Mouse (Mus musculus) cerebral cortex, adult 2 months (tissue): ENCODE measurements around the gene Cpeb3.

Experiments used
- WGBS: fragments of 180-500 bp; shearing (Covaris S2); methylation state at CpG from one replicate; pipeline ENCODE4 v1.1.7; 2018; 5-methylcytosine and 5-hydroxymethylcytosine counted together

Cpeb3 gene

DNA sequence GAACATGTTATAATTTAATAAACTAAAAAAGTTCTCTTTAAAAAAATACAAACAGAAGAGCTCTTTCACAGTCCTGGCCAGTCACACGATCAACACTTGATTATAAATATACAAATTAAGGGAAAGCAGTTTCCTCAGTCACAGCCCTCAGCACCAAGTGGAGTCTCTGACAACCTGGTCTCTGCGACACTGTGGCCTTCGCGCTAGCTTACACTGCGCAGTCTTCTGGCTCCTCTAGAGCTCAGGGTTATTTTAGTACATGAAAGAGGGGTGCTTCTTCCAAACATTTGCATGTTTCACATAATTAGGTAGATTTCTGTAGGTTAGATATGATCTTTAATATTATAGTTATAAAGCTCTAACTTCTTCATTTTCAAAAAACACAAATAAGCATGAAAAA lies 186.3 kb downstream of the Cpeb3 start:
- 71% methylated on average over 5 of the region's 5 CpGs for WGBS

DNA sequence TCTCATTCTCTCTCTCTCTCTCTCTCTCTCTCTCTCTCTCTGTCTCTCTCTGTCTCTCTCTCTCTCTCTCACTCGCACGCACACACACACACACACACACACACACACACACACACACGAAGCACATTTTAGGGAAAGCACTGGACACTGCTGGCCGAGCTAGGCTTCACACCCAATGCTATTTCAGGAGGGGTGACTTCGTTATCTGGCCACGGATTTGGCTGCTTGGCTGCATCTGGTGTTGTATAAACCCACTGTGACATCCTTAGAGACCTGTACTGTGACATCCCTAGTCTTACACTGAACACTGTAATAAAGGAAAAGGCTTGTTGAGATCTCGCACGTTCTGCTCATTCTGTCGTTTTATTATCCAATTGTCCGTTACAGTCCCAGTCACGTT lies 187.4 kb downstream of the Cpeb3 start:
- WGBS, result 53% methylated on average over 11 of the region's 11 CpGs

DNA sequence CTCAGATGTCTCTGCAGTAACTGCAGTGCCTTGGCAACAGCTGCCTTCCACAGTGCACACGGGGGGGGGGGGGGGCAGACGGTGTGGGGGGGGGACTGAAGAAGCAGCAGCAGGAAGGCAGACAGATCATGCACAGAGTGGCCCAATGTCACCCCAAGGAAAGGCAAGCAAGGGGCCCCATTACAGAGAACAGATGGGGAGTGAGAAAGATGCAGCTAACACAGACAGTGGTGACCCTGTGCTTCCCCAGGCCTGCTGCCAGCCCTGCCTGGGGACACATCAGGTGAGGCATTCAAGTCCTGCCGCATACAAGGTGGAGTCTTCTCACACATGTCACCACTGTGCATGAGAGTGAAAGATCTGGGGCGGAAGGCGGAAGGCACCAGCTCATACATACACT lies 187.9 kb downstream of the Cpeb3 start:
- 24% methylated on average over 5 of the region's 5 CpGs for WGBS

DNA sequence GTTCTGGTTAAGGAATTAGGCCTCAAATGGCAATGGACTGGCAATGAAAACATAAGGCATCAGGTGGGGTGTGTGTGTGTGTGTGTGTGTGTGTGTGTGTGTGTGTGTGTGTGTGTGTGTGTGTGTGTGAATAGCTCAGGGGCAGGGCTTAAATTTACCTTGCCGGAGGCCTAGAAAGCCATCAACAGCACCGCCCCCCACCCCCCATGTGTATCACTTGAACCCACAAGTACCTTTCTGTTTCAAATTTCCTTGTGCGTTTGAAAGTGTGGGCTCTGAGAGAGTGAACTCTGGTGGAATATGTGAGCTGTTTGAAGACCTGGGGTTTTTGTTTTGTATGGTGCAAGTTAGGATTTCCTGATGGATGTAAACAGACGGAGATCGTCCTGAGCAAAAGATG lies 189.5 kb downstream of the Cpeb3 start:
- WGBS, result 63% methylated on average over 5 of the region's 5 CpGs

DNA sequence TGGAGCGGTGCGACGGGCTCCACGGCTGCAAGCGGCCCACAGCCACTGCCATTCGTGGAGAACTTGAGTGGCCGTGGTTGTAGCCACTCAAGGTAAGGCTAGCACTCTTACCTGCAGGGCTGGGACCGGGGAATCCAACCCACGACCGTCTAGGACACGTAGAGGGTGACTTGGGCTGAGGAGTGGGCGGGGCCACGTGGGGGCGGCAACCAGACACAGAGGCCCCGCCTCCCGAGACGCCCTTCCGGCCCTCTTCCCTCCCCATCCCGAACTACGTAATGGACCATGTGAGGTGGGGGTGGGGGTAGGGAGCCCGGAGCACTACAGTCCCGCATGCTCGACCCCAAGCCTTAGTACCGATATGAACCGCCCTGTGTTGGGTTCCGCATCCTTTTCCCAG lies 190.0 kb downstream of the Cpeb3 start:
- WGBS, result 15% methylated on average over 26 of the region's 26 CpGs

DNA sequence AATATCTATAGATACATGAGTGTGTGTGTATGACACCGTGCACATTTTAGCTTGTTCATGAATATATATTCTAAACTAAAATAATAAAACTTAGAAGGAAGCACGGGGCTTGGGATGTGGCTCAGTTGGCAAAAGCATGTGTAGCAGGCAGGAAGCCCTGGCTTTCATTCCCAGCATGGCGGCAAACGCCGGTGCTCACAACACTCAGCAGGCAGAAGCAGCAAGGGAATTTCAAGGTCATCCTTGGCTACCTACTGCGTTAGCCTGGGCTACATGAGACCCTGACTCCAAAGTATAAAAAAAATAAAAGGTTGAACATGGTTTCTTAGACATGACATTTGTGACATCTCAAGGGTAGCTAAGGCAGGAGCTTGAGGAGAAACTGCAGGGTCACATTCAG lies 191.5 kb downstream of the Cpeb3 start:
- WGBS, result 55% methylated on average over 6 of the region's 6 CpGs

DNA sequence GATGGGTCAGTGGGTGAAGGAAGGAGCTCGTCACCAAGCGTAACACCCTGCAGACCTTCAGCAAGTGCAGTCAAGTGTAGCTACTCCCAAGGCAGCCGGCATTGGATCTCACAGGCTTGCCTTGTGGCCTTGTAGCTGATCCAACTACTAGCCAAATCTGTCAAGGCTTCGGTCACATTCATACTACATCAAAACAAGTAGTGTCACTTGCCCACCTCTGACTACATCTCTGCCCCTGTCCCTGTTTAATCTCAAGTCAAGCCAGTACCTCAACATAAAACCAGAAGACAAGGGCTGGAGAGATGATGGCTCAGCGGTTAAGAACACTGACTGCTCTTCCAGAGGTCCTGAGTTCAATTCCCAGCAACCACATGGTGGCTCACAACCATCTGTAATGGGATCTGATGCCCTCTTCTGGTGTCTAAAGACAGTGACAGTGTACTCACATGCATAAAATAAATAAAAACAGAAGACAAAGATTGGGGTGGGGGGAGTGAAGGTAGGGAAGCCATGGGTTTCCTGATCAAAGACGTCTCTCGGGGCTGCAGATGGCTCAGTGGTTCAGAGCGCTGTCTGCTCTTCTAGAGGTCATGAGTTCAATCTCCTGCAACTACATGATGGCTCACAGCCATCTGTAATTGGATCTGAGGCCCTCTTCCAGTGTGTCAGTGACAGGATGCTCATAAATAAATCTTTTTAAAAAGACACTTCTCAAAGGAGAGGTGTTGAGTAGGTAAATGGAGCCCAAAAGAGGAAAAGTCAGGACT lies 194.0 kb downstream of the Cpeb3 start:
- 95% methylated on average over 8 of the region's 8 CpGs for WGBS

DNA sequence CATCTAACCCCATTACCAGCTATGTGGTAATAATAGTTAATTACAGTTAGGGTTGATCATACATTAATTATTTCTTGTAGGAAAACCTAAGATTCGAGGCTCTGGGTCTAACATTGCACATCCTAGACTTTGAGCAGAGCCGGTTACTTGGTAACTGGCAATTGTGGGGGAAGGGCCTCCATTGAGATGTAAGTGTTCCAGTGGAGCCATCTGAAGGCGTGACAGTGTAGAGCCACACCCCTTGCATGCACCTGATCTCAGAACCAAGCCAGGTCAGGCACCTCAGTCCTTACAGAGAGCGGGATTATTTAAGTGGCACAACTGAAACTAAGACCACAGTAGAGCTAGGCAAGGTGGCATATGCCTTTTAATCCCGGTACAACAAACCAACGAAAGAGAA lies 194.9 kb downstream of the Cpeb3 start:
- WGBS, result 89% methylated on average over 6 of the region's 6 CpGs

DNA sequence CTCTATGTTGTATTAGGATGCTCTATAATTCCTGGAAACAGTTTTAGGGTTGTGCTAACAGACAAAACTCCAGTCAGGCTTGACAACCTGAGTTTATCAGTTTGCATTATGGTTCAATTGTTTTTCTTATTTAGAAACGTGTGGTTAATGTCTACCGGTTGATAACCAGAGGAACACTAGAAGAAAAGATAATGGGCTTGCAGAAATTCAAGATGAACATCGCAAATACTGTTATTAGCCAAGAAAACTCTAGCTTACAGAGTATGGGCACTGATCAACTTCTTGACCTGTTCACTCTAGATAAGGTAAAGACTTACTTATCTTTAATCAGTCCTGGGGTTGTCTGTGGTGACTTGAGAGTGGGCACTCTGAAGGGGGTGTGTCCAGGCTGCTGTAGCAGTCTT lies 198.5 kb downstream of the Cpeb3 start:
- 94% methylated on average over 3 of the region's 3 CpGs for WGBS

DNA sequence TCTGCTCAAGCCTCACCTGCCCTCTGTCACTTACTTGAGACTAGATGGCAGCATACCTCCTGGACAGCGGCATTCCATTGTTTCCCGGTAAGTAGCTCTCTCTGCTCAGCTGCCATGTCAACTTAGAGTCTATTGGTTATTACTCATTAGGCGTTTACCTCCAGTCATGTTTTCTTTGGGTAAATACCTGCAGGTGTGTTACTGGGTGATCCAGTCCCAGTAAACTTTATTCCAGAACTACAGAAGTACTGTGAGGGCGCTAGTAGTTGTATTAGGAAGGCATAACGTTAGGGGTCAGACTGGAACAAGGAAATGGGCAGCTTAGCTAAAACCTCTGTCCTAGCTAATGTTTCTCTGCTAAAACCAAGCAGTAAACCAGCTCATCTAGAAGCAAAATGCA lies 203.8 kb downstream of the Cpeb3 start:
- 94% methylated on average over 5 of the region's 5 CpGs for WGBS
